Mouse (Mus musculus): ENCODE measurements around the gene Stard5.

The Stard5 gene

GRCm38 (mm10) chr7:83631828-83632681, at the start of gene Stard5:
Stard5 (plus strand) TSS chr7:83631959.
- in situ Hi-C loops (cut with MboI, MseI) = no loop called here

GRCm38 (mm10) chr7:83584639-83585471, 46.9 kb upstream of the Stard5 start, which contains the start of gene Tmc3:
Tmc3 (plus strand) TSS chr7:83584927.
- in situ Hi-C loops (cut with MboI, MseI) = no loop called here

GRCm38 (mm10) chr7:83594056-83594455, 37.7 kb upstream of the Stard5 start:
- in situ Hi-C loops (cut with MboI, MseI) = no loop called here

- in situ Hi-C loops (cut with MboI, MseI) = no loop called here
These were observed 34.7 kb upstream of the Stard5 start for GRCm38 (mm10) chr7:83597063-83597462.

- in situ Hi-C loops (cut with MboI, MseI) = no loop called here
These were observed 32.5 kb upstream of the Stard5 start for GRCm38 (mm10) chr7:83598997-83599912.

- in situ Hi-C loops (cut with MboI, MseI) = loop anchor here in 1 of 2 experiments (5.0 kb wide), 1 partner anchor 33 kb away; no protein-coding TSS in a partner anchor
These were observed 31.9 kb upstream of the Stard5 start for GRCm38 (mm10) chr7:83599913-83600286.

- in situ Hi-C loops (cut with MboI, MseI) = loop anchor here in 1 of 2 experiments (5.0 kb wide), 1 partner anchor 37 kb away; no protein-coding TSS in a partner anchor
These were observed 27.4 kb upstream of the Stard5 start for GRCm38 (mm10) chr7:83604180-83604944.

- in situ Hi-C loops (cut with MboI, MseI) = no loop called here
These were observed 25.0 kb upstream of the Stard5 start for GRCm38 (mm10) chr7:83606796-83607195.

- in situ Hi-C loops (cut with MboI, MseI) = no loop called here
These were observed 21.9 kb upstream of the Stard5 start for GRCm38 (mm10) chr7:83609891-83610290.

- in situ Hi-C loops (cut with MboI, MseI) = no loop called here
These were observed 19.9 kb upstream of the Stard5 start for GRCm38 (mm10) chr7:83611886-83612285.

- in situ Hi-C loops (cut with MboI, MseI) = no loop called here
These were observed 16.5 kb upstream of the Stard5 start for GRCm38 (mm10) chr7:83615272-83615671.

- in situ Hi-C loops (cut with MboI, MseI) = no loop called here
These were observed 15.9 kb upstream of the Stard5 start for GRCm38 (mm10) chr7:83615815-83616214.

- in situ Hi-C loops (cut with MboI, MseI) = no loop called here
These were observed 15.5 kb upstream of the Stard5 start for GRCm38 (mm10) chr7:83616268-83616667.

- in situ Hi-C loops (cut with MboI, MseI) = no loop called here
These were observed 13.1 kb upstream of the Stard5 start for GRCm38 (mm10) chr7:83618709-83619108.

- in situ Hi-C loops (cut with MboI, MseI) = loop anchor here in 1 of 2 experiments (10.0 kb wide), 1 partner anchor 1758 kb away; no protein-coding TSS in a partner anchor
These were observed 9.2 kb upstream of the Stard5 start for GRCm38 (mm10) chr7:83622582-83622981.

GRCm38 (mm10) chr7:83624065-83624464, 7.7 kb upstream of the Stard5 start:
- in situ Hi-C loops (cut with MboI, MseI) = loop anchor here in 1 of 2 experiments (10.0 kb wide), 1 partner anchor 1759 kb away; no protein-coding TSS in a partner anchor

GRCm38 (mm10) chr7:83626557-83627257, 5.1 kb upstream of the Stard5 start:
- in situ Hi-C loops (cut with MboI, MseI) = loop anchor here in 1 of 2 experiments (10.0 kb wide), 1 partner anchor 1762 kb away; no protein-coding TSS in a partner anchor

GRCm38 (mm10) chr7:83627369-83627768, 4.4 kb upstream of the Stard5 start:
- in situ Hi-C loops (cut with MboI, MseI) = loop anchor here in 1 of 2 experiments (10.0 kb wide), 1 partner anchor 1763 kb away; no protein-coding TSS in a partner anchor

GRCm38 (mm10) chr7:83631073-83631827, 509 bp upstream of the Stard5 start:
- in situ Hi-C loops (cut with MboI, MseI) = no loop called here

All from T-helper 17 cell (primary cell).